Mouse (Mus musculus) spleen, adult 2 months (tissue): ENCODE data around the gene 1190007I07Rik.

Experiments
- CTCF ChIP-seq: fragments of 200-500 bp; IDR thresholded peaks from 2 replicates; pipeline ENCODE4 v1.5.1; 2011; ENCODE audit warnings: mild to moderate bottlenecking, inconsistent platforms; ENCODE audit not compliant: insufficient read depth, insufficient read length, insufficient replicate concordance; ENCODE audit errors: extremely low read depth
- POLR2A ChIP-seq: fragments of 200-500 bp; IDR thresholded peaks from 2 replicates; pipeline ENCODE4 v1.6.1; 2011; ENCODE audit warnings: low read depth, low read length, inconsistent platforms

DNA sequence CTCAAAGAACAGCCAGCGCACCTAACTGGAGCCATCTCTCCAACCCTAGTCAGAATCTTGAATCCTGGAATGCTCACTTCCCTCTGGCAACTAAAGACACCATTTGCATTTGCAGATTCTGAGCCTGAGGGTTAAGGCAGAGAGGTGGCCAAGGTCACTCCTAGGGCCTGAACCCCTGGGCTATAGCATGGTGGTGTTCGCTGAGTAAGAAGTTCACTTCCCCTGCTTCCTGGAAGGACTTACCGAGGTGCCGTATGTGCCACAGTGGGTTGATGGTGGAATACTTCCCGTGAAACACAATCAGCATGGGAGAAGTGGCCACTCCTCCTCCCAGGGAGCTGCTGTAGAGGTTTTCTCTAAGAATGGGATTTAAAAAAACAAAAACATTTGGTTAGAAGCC, 29.6 kb upstream of the 1190007I07Rik start:
- TF ChIP-seq CTCF (no peak), POLR2A (no peak)
